Mouse (Mus musculus) megakaryocyte, adult 5-6 weeks (primary cell): ENCODE results near the gene Sap30bp. TPM values are rescaled to one million over a fixed set of nuclear protein-coding genes. Genes with fewer than 3 reads are reported as not detected.
A peak's percentile ranks its signal among the peaks of the same experiment; 100 is the strongest.

Experiments used
- ATAC-seq: 2 replicates; pipeline ENCODE4 v1.8.0; 2016; ENCODE audit warnings: mild to moderate bottlenecking, inconsistent platforms; ENCODE audit not compliant: poor library complexity, severe bottlenecking
- total RNA-seq, 2 experiments: library from RNA; stranded (forward) in 1 of 2; stranded (reverse) in 1 of 2; fragments of 153-499, 151-499 nt in 1 of 2; fragments of 221-1000, 200-1000 nt in 1 of 2; gene quantifications; 2 replicates each; pipeline versions ENCODE4 v1.2.3 to v1.2.4; 2015 to 2017

Sap30bp gene
- total RNA-seq, 2 experiments from 2014 or later: 22.6 to 190 TPM

DNA sequence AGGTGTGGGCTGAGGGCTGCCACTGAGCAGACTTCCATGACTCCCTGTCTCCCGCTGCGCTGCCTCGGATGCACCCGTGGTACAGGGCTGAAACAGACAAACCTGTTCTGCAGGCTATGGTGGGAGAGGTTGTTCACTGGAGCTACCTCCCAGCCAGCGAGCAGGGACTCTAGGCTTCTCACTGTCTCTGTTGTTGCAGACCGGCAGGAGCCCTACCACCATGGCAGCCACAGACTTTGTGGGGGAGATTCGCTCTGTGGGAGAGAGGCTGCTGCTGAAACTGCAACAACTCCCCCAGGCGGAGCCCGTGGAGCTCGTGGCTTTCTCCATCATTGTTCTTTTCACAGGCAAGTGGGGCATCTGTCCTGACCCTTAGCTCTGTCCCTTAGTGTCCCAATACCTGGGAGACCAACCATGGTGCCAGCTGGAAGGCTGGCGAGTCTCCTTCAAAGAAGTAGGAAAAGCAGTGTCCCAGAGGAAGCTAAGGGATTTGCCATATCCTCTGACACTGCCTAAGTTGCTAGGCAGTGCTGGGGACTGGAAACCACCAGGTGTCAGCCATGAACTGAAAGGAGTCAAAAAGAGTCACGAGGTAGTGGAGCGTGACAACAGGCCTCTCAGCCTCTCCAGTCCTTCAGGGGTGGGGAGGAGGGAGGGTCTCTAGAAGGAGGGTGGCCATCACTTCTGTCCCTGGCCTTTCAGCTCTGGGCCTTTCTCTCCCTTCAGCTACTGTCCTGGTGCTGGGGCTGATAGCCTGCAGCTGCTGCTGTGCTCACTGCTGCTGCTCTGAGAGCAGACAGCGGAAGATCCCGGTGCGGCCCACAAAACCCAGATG, 27.9 kb upstream of the Sap30bp start:
- no peak for ATAC-seq

- ATAC-seq: no peak
Measured at GRCm38 (mm10) chr11:115906116-115906515, 27.0 kb upstream of the Sap30bp start.

DNA sequence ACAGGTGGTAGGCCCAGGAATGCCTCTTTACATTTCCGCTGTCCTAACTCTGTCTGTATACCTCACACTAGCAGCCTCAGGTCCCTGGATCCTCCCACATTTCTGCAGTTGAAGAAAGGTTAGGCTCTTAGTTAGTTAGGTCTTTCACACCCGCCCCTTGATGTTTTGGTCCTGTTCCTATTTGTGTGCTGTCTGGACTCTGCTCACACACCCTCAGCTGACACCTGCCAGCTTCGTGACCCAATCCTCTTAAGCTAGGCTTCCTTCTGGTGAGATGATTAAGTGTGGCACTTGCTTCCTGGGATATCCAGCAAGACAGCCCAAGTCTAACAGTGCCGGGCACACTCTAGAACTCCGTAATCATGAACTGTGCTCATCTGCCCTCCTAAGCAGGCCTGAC, 26.6 kb upstream of the Sap30bp start:
- ATAC-seq: no peak

GRCm38 (mm10) chr11:115911134-115911561, 21.9 kb upstream of the Sap30bp start:
- peak; percentile 28 for ATAC-seq

DNA sequence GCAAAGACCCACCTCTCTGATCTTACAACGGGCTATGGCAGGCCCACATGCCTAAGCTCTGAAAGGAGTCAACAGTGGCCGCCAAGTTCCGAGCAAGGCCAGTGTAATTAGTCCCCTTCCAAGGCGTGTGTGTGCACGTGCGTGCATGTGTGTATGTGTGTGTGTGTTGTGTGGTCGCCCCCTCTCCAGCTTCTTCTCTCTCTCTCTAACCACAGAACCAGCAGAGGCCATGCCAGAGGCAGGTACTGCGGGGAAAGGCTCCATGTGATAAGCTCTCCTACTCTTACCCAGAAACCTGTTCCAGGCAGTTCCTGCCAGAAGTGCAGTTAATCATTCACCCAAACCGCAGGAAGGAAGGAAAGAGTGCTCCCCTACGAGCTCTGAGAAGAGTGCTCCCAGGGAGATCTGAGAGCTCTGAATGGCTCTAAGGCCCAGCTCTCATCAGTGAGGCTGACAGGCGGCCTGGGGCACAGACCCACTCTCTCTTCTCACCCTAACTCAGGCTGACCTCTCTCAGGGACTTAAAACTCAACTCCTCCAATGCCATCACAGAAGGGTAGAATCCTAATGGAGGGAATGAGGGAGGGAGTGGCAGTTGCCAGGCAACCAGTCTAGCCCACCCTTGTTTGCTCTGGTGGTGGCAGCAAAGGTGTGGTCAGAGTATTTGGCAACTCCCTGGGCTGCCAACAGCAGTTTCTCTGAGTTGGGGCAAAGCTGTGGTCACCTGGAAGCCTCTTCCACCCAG, 21.3 kb upstream of the Sap30bp start, which contains the start of gene Smim6:
Gene Smim6 (plus strand): TSS at position 386 of the 745 bp plus-strand sequence.
- ATAC-seq: peak; percentile 49

- no peak for ATAC-seq
Measured at GRCm38 (mm10) chr11:115916579-115916978, 16.5 kb upstream of the Sap30bp start.

GRCm38 (mm10) chr11:115918637-115919036, 14.4 kb upstream of the Sap30bp start:
- no peak for ATAC-seq

GRCm38 (mm10) chr11:115919073-115919472, 14.0 kb upstream of the Sap30bp start:
- ATAC-seq: peak; percentile 56

DNA sequence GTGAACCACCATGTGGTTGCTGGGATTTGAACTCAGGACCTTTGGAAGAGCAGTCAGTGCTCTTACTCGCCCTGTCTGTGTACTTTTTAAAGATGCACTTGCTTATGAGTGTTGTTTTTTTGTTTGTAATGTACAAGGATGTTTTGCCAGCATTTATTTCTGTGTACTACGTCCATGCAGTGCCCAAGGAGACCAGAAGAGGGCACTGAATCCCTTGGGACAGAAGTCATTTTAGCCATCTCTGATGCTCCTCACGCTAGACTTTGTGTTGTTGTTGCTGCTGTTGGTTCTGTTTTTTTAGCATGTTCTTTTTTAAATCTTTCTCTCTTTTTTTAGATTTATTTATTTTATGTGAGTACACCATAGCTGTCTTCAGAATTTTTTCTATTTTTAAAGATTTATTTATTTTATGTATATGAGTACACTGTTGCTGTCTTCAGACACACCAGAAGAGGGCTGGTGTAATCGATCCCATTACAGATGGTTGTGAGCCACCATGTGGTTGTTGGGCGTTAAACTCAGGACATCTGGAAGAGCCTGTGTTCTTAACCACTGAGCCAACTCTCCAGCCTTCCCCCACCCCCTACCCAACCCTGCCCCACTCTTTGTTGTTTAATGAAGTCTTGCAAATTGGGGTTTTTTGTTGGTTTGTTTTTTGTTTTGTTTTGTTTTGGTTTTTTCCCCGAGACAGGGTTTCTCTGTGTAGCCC, 12.8 kb upstream of the Sap30bp start:
- peak; percentile 77 for ATAC-seq

DNA sequence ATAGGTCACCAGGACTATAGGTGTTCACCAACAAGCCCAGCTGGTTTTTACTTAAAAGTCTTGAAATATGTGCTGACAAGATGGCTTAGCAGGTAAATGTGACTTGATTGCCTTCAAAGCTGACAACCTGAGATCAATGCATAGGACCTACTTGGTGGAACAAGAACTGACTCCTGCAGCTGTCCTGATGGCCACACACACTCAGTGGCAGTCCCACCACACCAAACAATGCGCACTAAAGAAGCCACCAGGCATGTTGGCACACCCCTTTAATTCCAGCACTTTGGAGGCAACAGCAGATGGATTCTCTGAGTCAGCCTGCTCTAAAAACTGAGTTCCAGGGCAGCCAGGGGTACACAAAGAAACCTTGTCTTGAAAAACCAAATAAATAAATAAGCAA, 11.1 kb upstream of the Sap30bp start:
- ATAC-seq: no peak

DNA sequence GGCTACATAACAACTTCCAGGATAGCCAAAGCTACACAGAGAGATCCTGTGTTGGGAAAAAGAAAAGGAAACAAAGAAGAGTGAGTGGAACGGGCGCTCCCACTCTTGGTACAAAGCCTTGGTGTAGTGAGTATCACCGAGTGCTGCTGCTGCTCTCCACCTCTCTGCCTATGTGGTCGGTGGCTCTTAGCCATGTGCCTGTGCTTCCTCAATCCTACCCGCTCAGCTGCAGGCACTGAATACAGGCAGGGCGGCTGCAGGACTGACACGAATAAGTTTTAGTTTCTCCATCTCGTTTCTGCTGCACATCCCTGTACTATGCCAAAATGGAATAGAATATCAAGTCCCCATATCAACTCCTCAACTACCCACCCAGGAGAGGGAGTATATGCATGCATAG, 4.1 kb upstream of the Sap30bp start:
- ATAC-seq: no peak

DNA sequence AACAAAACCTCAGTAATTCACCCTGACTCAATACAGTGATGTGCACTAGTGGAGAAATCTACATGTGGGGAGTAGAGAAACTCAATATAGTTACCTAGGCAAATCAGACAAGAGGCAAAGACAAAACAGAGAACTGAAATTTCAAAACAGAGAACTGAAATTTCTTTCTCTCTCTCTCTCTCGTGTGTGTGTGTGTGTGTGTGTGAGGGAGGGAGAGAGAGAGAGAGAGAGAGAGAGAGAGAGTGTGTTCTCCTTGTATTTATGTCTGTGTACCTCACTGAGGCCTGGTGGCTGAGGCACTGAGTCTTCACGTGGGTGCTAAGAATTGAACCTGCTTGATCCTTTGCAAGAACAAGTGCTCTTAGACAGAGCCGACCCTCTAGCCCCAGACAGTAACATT, 3.3 kb upstream of the Sap30bp start:
- ATAC-seq: peak; percentile 20; the same call in 1 of the 2 replicates

DNA sequence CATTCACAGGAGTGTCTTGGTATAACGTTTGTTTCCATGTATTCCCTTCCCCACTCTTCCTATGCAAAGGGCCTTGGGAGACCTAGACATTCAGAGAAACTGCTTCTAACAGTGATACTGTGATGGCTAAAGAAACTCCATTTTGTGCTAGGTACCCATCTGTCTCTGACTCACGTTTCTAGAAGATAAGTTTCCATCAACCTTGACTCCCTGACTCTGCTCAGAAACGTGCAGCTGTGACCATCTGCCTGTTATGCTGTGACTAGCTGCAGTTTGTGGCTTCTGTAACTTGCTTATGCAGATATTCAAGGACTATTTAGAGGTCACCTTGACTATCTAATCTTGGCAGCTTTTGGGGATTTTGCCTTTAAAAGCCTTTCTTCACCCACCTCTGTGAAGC, 1.8 kb upstream of the Sap30bp start:
- no peak for ATAC-seq

GRCm38 (mm10) chr11:115933747-115934110, 647 bp downstream of the Sap30bp start:
- peak; percentile 2; the same call in 1 of the 2 replicates for ATAC-seq

GRCm38 (mm10) chr11:115939690-115940329, 6.7 kb downstream of the Sap30bp start:
- peak; percentile 59; the same call in 1 of the 2 replicates for ATAC-seq

- no peak for ATAC-seq
Measured at GRCm38 (mm10) chr11:115941980-115942379, 8.9 kb downstream of the Sap30bp start.

DNA sequence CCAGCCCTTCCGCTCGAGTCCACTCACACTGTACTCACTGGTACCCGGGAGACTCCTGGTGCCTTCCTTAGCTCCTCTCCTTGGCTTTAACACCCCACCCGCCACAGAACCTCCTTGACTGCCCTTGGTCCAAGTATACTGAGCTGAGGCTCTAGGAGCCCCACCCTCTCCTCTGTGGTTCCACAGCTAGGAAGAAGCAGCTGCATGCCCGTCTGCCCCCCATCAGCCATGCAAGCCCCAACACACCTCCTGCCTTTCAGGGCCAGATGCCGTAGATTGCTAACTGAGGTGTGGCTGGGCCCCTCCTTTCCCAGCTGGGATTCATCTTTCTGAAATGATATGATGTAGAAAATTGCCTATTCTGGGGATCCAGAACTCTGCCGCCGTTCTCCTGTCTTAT, 12.2 kb downstream of the Sap30bp start:
- ATAC-seq: no peak

DNA sequence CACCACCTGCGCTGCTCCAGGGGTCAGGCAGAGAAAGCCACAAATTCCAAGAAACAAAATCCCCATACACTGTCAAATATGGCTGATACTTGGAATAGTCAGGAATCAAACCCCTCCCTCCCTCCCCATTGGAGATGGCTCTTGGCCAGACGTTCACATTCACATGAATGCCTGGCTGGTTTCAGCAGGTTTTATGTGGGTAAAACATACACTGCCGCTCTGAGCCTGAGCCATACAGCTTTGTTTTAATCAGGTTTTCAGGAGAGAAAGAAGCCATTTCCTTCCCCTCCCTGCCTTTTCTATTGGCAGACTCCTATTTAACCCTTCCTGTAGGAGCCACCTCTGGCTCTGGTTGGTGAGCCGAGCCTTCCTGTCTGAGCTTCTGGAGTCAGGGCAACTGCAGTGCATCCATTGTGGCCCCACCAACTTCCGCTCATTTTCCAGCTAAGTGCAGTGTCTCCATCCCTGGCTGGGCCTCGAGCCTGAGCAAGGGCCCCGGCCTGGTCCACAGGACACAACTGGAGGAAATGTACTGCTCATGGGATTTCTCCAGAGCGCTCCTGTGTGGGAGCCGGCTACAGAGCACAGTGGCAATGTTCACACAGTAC, 13.2 kb downstream of the Sap30bp start:
- no peak for ATAC-seq

GRCm38 (mm10) chr11:115948316-115948715, 15.2 kb downstream of the Sap30bp start:
- ATAC-seq: no peak

GRCm38 (mm10) chr11:115950719-115951118, 17.6 kb downstream of the Sap30bp start:
- no peak for ATAC-seq
